Mouse (Mus musculus): ENCODE data around the gene Gsdma3. TPM values are rescaled to one million over a fixed set of nuclear protein-coding genes. Genes with fewer than 3 reads are reported as not detected.
A peak's percentile ranks its signal among the peaks of the same experiment; 100 is the strongest.

Gsdma3 gene
- polyA plus RNA-seq, 2 experiments: not detected

GRCm38 (mm10) chr11:98586087-98586891, 39.9 kb upstream of the Gsdma3 start:
- Histone ChIP-seq H3K4me1 (ENCODE audit: control insufficient read depth, insufficient read depth, low read length) (peaks cover 20% of the 10 kb centered on the region), H3K36me3 (ENCODE audit: control insufficient read depth, insufficient read depth, low read length) (peaks cover 23% of the 10 kb centered on the region), H3K9ac (ENCODE audit: low read depth, low read length, severe bottlenecking) (peak overlapping the region; percentile 77), H3K4me3 (replicated peaks; ENCODE audit: low read length) (peak overlapping the region; percentile 73), H3K4me2 (replicated peaks; ENCODE audit: low read depth, low read length, severe bottlenecking) (peak overlapping the region; percentile 68), H3K27ac (replicated peaks; ENCODE audit: low read depth, low read length) (peak overlapping the region; percentile 79), H3K27me3 (ENCODE audit: control insufficient read depth, insufficient read depth, low read length) (no peaks in the 10 kb centered on the region), H3K9me3 (ENCODE audit: control insufficient read depth, low read length) (no peaks in the 10 kb centered on the region)
- 2% methylated on average over 22 of the region's 22 CpGs for WGBS
- TF ChIP-seq POLR2A (IDR thresholded peaks at IDR 0.05; ENCODE audit: borderline replicate concordance, extremely low read depth, insufficient read depth, insufficient read length): no peak
- no peak for DNase-seq (ENCODE audit: low spot score)
- peak; percentile 27 for ATAC-seq (ENCODE audit: low FRiP score, low read depth)

- Histone ChIP-seq H3K36me3 (ENCODE audit: control insufficient read depth, insufficient read depth, low read length) (peaks cover 16% of the 10 kb centered on the region), H3K4me1 (ENCODE audit: control insufficient read depth, insufficient read depth, low read length) (peaks cover 20% of the 10 kb centered on the region), H3K4me3 (replicated peaks; ENCODE audit: low read length) (peak within 1 kb of the TSS; percentile 73), H3K27ac (replicated peaks; ENCODE audit: low read depth, low read length) (peak within 1 kb of the TSS; percentile 79), H3K4me2 (replicated peaks; ENCODE audit: low read depth, low read length, severe bottlenecking) (peak within 1 kb of the TSS; percentile 68), H3K9ac (ENCODE audit: low read depth, low read length, severe bottlenecking) (peak within 1 kb of the TSS; percentile 77), H3K9me3 (ENCODE audit: control insufficient read depth, low read length) (no peaks in the 10 kb centered on the region), H3K27me3 (ENCODE audit: control insufficient read depth, insufficient read depth, low read length) (no peaks in the 10 kb centered on the region)
- TF ChIP-seq POLR2A (IDR thresholded peaks at IDR 0.05; ENCODE audit: borderline replicate concordance, extremely low read depth, insufficient read depth, insufficient read length): peak; percentile 66; the same call in 1 of the 2 replicates
- DNase-seq (ENCODE audit: low spot score) (peak; percentile 99), ATAC-seq (ENCODE audit: low FRiP score, low read depth) (peak; percentile 94)
- WGBS: 2% methylated on average over 47 of the region's 49 CpGs
Observed at GRCm38 (mm10) chr11:98586892-98587563, 39.1 kb upstream of the Gsdma3 start, which contains the start of gene Ormdl3. Gene Ormdl3 (minus strand): TSS chr11:98587368.

DNA sequence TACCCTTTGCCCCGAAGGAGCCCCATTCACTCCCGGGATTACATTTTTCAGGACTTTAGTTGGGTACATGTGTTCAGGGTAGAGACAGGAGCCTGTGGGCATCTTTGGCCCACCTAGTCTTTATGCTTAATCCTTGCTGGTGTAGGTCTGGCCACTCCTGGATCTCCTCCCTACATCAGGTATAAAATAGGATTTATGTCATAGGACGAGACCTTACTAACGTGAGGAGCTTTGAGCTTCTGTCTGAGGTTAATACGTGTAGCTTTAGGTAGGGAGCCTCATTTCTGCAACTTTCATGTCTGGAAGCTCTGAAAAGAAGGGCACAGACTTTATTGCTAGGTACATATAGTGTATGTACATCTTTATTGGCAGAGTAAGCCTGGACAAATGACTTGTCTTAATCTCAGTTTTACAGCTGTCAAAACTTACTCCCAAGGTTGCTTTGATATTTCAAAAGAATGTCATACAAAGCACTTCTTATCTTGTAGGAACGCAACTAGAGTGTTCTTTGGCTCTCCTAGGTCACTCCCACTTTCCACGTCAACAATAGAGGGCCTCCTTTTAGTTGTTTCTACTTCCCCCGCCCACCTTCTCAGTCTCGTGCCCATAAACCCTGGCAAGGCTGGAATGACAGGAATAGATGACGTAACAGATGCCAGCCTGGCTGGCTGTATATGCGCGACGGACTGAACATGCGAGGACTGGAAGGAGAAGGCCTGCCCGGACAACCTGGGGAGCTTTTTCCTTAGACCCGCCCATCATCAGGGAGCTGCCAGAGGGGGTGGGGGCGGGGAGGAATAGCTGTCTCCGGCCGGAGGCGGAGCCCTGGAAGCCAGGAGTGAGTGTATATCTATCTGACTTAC, 38.2 kb upstream of the Gsdma3 start:
- peak overlapping the region; percentile 77 for H3K9ac ChIP-seq (ENCODE audit: low read depth, low read length, severe bottlenecking)
- H3K4me1 ChIP-seq (ENCODE audit: control insufficient read depth, insufficient read depth, low read length): peaks cover 20% of the 10 kb centered on the region
- WGBS: 8% methylated on average over 20 of the region's 20 CpGs
- H3K4me2 ChIP-seq (replicated peaks; ENCODE audit: low read depth, low read length, severe bottlenecking): peak overlapping the region; percentile 68
- no peaks in the 10 kb centered on the region for H3K9me3 ChIP-seq (ENCODE audit: control insufficient read depth, low read length)
- H3K27me3 ChIP-seq (ENCODE audit: control insufficient read depth, insufficient read depth, low read length): no peaks in the 10 kb centered on the region
- ATAC-seq (ENCODE audit: low FRiP score, low read depth) (peak; percentile 66), DNase-seq (ENCODE audit: low spot score) (peak; percentile 84)
- peak overlapping the region; percentile 73 for H3K4me3 ChIP-seq (replicated peaks; ENCODE audit: low read length)
- peaks cover 7% of the 10 kb centered on the region for H3K36me3 ChIP-seq (ENCODE audit: control insufficient read depth, insufficient read depth, low read length)
- peak overlapping the region; percentile 59 for H3K27ac ChIP-seq (replicated peaks; ENCODE audit: low read depth, low read length)
- TF ChIP-seq POLR2A (IDR thresholded peaks at IDR 0.05; ENCODE audit: borderline replicate concordance, extremely low read depth, insufficient read depth, insufficient read length): no peak

GRCm38 (mm10) chr11:98588833-98589281, 37.3 kb upstream of the Gsdma3 start:
- Histone ChIP-seq H3K9ac (ENCODE audit: low read depth, low read length, severe bottlenecking) (no peak overlapping the region), H3K4me3 (replicated peaks; ENCODE audit: low read length) (0 out of 2 replicates have a peak overlapping the region, but pooled peaks have one; percentile 73), H3K4me2 (replicated peaks; ENCODE audit: low read depth, low read length, severe bottlenecking) (peak overlapping the region; percentile 68), H3K27me3 (ENCODE audit: control insufficient read depth, insufficient read depth, low read length) (no peaks in the 10 kb centered on the region), H3K4me1 (ENCODE audit: control insufficient read depth, insufficient read depth, low read length) (peaks cover 20% of the 10 kb centered on the region), H3K36me3 (ENCODE audit: control insufficient read depth, insufficient read depth, low read length) (no peaks in the 10 kb centered on the region), H3K27ac (replicated peaks; ENCODE audit: low read depth, low read length) (no peak overlapping the region), H3K9me3 (ENCODE audit: control insufficient read depth, low read length) (no peaks in the 10 kb centered on the region)
- DNase-seq (ENCODE audit: low spot score) (no peak), ATAC-seq (ENCODE audit: low FRiP score, low read depth) (no peak)
- TF ChIP-seq POLR2A (IDR thresholded peaks at IDR 0.05; ENCODE audit: borderline replicate concordance, extremely low read depth, insufficient read depth, insufficient read length): no peak
- WGBS: 71% methylated on average over 6 of the region's 6 CpGs

Data from limb, embryonic 14.5 days (tissue).